Comparison of ENCODE assay signal across 11 mouse cellular contexts in the genomic region with DNA sequence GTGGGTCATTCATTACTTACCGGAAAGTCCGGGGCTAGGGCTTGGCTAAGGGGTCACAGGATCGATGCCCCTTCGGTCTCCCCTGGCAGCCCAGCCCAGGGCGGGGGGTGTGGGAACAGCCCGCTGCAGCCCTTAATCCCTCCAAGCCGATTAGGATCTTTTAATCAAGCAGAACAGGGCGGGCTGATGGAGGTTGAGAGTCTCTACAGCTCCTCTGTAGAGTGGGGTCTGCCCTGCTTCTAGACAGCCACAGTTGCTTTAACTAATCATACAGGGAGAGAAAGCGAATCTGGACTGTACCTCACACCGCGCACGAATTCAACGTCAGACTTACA. TPM values are rescaled to one million over a fixed set of nuclear protein-coding genes. Genes with fewer than 3 reads are reported as not detected.
DNase-seq lines count a peak whose midpoint lies in the region; ATAC-seq lines count a peak whose summit lies in the region.
"Had no signal": no experiment of that assay in that cellular context is flagged by ENCODE, and none has a peak within 500 bp of the region (broad histone marks: within the 10 kb centered on the region; RNA-seq: fewer than 3 reads in every experiment).

A gene (minus strand): TSS at position 111 of the 335 bp plus-strand sequence.

- WGBS in kidney, embryonic 15.5 days, result 22% methylated on average over 13 of the region's 13 CpGs
- WGBS in embryonic facial prominence, embryonic 12.5 days, result 15% methylated on average over 13 of the region's 13 CpGs
- WGBS in intestine, embryonic 14.5 days, result 22% methylated on average over 13 of the region's 13 CpGs
- WGBS in neural tube, embryonic 12.5 days, result 24% methylated on average over 13 of the region's 13 CpGs

- peaks cover 24% of the 10 kb centered on the region for H3K4me1 ChIP-seq in kidney, embryonic 15.5 days
- peaks cover 11% of the 10 kb centered on the region for H3K4me1 ChIP-seq in embryonic facial prominence, embryonic 12.5 days
- peaks cover 5% of the 10 kb centered on the region for H3K4me1 ChIP-seq in intestine, embryonic 14.5 days (replicated peaks; ENCODE audit: control insufficient read depth, insufficient read depth, low read length)
- peaks cover 13% of the 10 kb centered on the region for H3K4me1 ChIP-seq in neural tube, embryonic 12.5 days

- H3K4me2 ChIP-seq in kidney, embryonic 15.5 days, result peak within 1 kb of the TSS; percentile 90
- peak within 1 kb of the TSS; percentile 80 for H3K4me2 ChIP-seq in embryonic facial prominence, embryonic 12.5 days (replicated peaks)
- peak within 1 kb of the TSS; percentile 68 for H3K4me2 ChIP-seq in intestine, embryonic 14.5 days (ENCODE audit: low read length)
- peak within 1 kb of the TSS; percentile 68 for H3K4me2 ChIP-seq in neural tube, embryonic 12.5 days (replicated peaks)

- H3K36me3 ChIP-seq in kidney, embryonic 15.5 days, result no peaks in the 10 kb centered on the region
- H3K36me3 ChIP-seq in embryonic facial prominence, embryonic 12.5 days, result no peaks in the 10 kb centered on the region
- H3K36me3 ChIP-seq in intestine, embryonic 14.5 days (ENCODE audit: control insufficient read depth, insufficient read depth, low read length), result no peaks in the 10 kb centered on the region
- H3K36me3 ChIP-seq in neural tube, embryonic 12.5 days, result no peaks in the 10 kb centered on the region

- peaks cover 43% of the 10 kb centered on the region for H3K27me3 ChIP-seq in kidney, embryonic 15.5 days
- H3K27me3 ChIP-seq in embryonic facial prominence, embryonic 12.5 days, result peaks cover 40% of the 10 kb centered on the region
- peaks cover 33% of the 10 kb centered on the region for H3K27me3 ChIP-seq in intestine, embryonic 14.5 days (replicated peaks; ENCODE audit: control insufficient read depth, insufficient read depth, low read length)
- H3K27me3 ChIP-seq in neural tube, embryonic 12.5 days (replicated peaks), result peaks cover 27% of the 10 kb centered on the region

- no peak for DNase-seq in kidney, postnatal 36 days
- no peak for DNase-seq in intestine, embryonic 14.5 days (ENCODE audit: low spot score)
- no peak for DNase-seq in adrenal gland, postnatal 4 days (ENCODE audit: low spot score in 2 of 2)
- DNase-seq in cerebellum, postnatal 14 days, result no peak
- no peak for DNase-seq in adrenal gland, postnatal 36 days
- DNase-seq: gastrocnemius, postnatal 14 days; right cerebral cortex, postnatal 4 days had no signal

- ATAC-seq in kidney, embryonic 15.5 days (replicated peaks; ENCODE audit: low FRiP score), result no peak
- no peak for ATAC-seq in embryonic facial prominence, embryonic 12.5 days (ENCODE audit: insufficient number of reproducible peaks, insufficient read depth, low FRiP score, low TSS enrichment)
- no peak for ATAC-seq in intestine, embryonic 14.5 days (replicated peaks; ENCODE audit: low FRiP score, low TSS enrichment, low read depth)
- no peak for ATAC-seq in neural tube, embryonic 12.5 days (ENCODE audit: low FRiP score, low read depth)
- ATAC-seq: Patski had no signal

- H3K27ac ChIP-seq in kidney, embryonic 15.5 days, result peak within 1 kb of the TSS; percentile 84
- no peak within 1 kb of the TSS for H3K27ac ChIP-seq in embryonic facial prominence, embryonic 12.5 days
- no peak within 1 kb of the TSS for H3K27ac ChIP-seq in intestine, embryonic 14.5 days (ENCODE audit: low read depth)
- H3K27ac ChIP-seq in neural tube, embryonic 12.5 days, result no peak within 1 kb of the TSS

- H3K9ac ChIP-seq in kidney, embryonic 15.5 days, result peak within 1 kb of the TSS; percentile 48
- H3K9ac ChIP-seq in embryonic facial prominence, embryonic 12.5 days, result peak within 1 kb of the TSS; percentile 41
- no peak within 1 kb of the TSS for H3K9ac ChIP-seq in intestine, embryonic 14.5 days (ENCODE audit: low read length)
- peak within 1 kb of the TSS; percentile 49 for H3K9ac ChIP-seq in neural tube, embryonic 12.5 days

- H3K4me3 ChIP-seq in kidney, embryonic 15.5 days (replicated peaks), result peak within 1 kb of the TSS; percentile 52
- peak within 1 kb of the TSS; percentile 44 for H3K4me3 ChIP-seq in embryonic facial prominence, embryonic 12.5 days
- H3K4me3 ChIP-seq in intestine, embryonic 14.5 days (ENCODE audit: low read depth, low read length), result peak within 1 kb of the TSS; percentile 39
- peak within 1 kb of the TSS; percentile 36 for H3K4me3 ChIP-seq in neural tube, embryonic 12.5 days

- no peaks in the 10 kb centered on the region for H3K9me3 ChIP-seq in kidney, embryonic 15.5 days (replicated peaks)
- no peaks in the 10 kb centered on the region for H3K9me3 ChIP-seq in embryonic facial prominence, embryonic 12.5 days
- no peaks in the 10 kb centered on the region for H3K9me3 ChIP-seq in intestine, embryonic 14.5 days (ENCODE audit: control insufficient read depth, low read length)
- no peaks in the 10 kb centered on the region for H3K9me3 ChIP-seq in neural tube, embryonic 12.5 days

RNA-seq across cellular contexts. Expression of the gene that starts here (rescaled TPM):
- 0.09 and 0.17 TPM in 2 replicates for polyA plus RNA-seq in kidney, embryonic 15.5 days (2015; fragmentation: Nextera tagmentation; extraction: Ambion mirVana)
- polyA plus RNA-seq in embryonic facial prominence, embryonic 12.5 days (2016; fragmentation: Nextera tagmentation; extraction: Ambion mirVana), result 0.10 and 0.17 TPM in 2 replicates
- polyA plus RNA-seq in intestine, embryonic 14.5 days (2014; fragmentation: Nextera tagmentation; extraction: Ambion mirVana), result 0.01 TPM in 1 of 2 replicates, not detected in the other
- polyA plus RNA-seq in neural tube, embryonic 12.5 days (2016; fragmentation: Nextera tagmentation; extraction: Ambion mirVana), result 0.10 and 0.17 TPM in 2 replicates
- not detected for total RNA-seq in adrenal gland, postnatal 4 days (2021)
- total RNA-seq in adrenal gland, postnatal 36 days (2021), result not detected
- total RNA-seq: gastrocnemius, postnatal 14 days had no signal
- polyA plus RNA-seq: Patski had no signal
